Mouse (Mus musculus): Measurements from ENCODE around the gene Gm21830. TPM values are rescaled to one million over a fixed set of nuclear protein-coding genes. Genes with fewer than 3 reads are reported as not detected.
"Not testable (repeated sequence)": the region's sequence is repeated elsewhere in the genome, so short reads cannot be mapped to it uniquely, and the experiment has no call there.

The Gm21830 gene
- polyA plus RNA-seq, 1 experiment from 2014 or later: not detected

DNA sequence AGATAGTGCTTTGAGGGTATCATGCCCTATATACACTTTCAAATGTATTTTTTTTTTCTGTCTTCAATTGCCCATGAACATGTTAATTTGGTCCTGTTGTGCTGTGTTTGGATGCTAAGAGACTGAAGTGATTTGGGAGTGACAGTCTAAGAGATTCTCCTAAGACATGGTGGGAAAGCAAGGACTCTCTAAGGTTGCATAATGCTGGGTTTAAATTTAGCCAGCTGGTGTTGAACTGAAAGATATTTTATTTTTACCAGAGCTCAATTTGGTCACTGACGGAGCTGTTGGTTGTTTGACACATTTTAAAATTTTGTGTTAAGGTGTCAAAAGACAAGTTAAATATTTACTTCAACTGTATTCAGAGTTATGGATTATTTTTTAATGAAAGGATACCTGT lies 33.2 kb downstream of the Gm21830 start:
- H3K9me3 ChIP-seq (replicated peaks; ENCODE audit: control insufficient read depth, low read length): no peaks in the 10 kb centered on the region
- 92% methylated on average over 1 of the region's 1 CpGs for WGBS
- H3K27ac ChIP-seq (replicated peaks; ENCODE audit: low read depth, low read length): no peak overlapping the region
- DNase-seq (ENCODE audit: low spot score) (no peak), ATAC-seq (replicated peaks; ENCODE audit: insufficient number of reproducible peaks, low FRiP score, low TSS enrichment, low read depth) (no peak)
- no peak overlapping the region for H3K4me3 ChIP-seq (ENCODE audit: low read depth, low read length)
- H3K36me3 ChIP-seq (replicated peaks; ENCODE audit: control insufficient read depth, insufficient read depth, low read depth, low read length): no peaks in the 10 kb centered on the region
- H3K4me1 ChIP-seq (ENCODE audit: control insufficient read depth, insufficient read depth, low read length): no peaks in the 10 kb centered on the region
- no peak overlapping the region for H3K4me2 ChIP-seq (ENCODE audit: low read depth, low read length)
- no peaks in the 10 kb centered on the region for H3K27me3 ChIP-seq (ENCODE audit: control insufficient read depth, insufficient read depth, low read length)
- H3K9ac ChIP-seq (replicated peaks; ENCODE audit: low read length): no peak overlapping the region

DNA sequence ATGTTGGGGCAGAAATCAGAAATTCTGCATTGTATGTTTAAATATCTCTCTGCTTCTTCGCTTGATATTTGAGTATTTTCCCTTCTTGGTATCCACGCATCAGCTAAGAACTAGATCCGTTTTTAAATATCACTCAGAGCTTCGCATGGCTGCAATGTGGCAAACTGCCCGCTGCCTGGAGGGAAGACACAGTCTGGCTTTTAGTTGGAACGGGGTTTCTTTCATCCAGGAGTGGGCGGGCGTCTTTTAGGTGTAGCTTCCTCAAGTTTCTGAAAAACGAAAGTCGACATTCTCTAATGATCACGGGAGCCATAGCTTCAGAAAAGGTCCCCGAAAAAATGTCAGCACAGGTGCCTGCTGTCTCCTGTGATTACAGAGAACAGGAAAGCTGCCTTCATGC lies 33.7 kb downstream of the Gm21830 start:
- no peaks in the 10 kb centered on the region for H3K9me3 ChIP-seq (replicated peaks; ENCODE audit: control insufficient read depth, low read length)
- H3K4me2 ChIP-seq (ENCODE audit: low read depth, low read length): no peak overlapping the region
- H3K9ac ChIP-seq (replicated peaks; ENCODE audit: low read length): no peak overlapping the region
- ATAC-seq (replicated peaks; ENCODE audit: insufficient number of reproducible peaks, low FRiP score, low TSS enrichment, low read depth) (no peak), DNase-seq (ENCODE audit: low spot score) (no peak)
- no peaks in the 10 kb centered on the region for H3K36me3 ChIP-seq (replicated peaks; ENCODE audit: control insufficient read depth, insufficient read depth, low read depth, low read length)
- no peaks in the 10 kb centered on the region for H3K27me3 ChIP-seq (ENCODE audit: control insufficient read depth, insufficient read depth, low read length)
- 68% methylated on average over 12 of the region's 12 CpGs for WGBS
- H3K4me1 ChIP-seq (ENCODE audit: control insufficient read depth, insufficient read depth, low read length): no peaks in the 10 kb centered on the region
- H3K4me3 ChIP-seq (ENCODE audit: low read depth, low read length): no peak overlapping the region
- H3K27ac ChIP-seq (replicated peaks; ENCODE audit: low read depth, low read length): no peak overlapping the region

DNA sequence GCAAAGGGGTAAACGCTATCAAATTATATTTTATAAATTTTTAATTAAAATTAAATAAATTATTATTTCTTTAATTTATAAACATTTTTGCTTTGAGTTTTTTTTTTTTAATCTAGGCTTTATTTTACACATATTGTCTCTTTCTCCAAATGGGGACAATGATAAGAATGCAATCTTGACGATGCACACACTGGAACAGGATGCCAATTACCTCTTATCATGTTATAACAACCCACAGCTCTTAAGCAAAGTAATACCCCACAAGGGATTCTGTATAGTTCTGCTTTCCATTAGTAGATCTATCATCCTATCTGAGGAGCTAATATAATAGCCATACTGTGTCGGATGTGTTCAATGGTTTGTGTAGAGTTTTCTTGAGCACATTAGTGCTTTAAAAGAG lies 47.3 kb downstream of the Gm21830 start:
- Histone ChIP-seq H3K4me1 (ENCODE audit: control insufficient read depth, insufficient read depth, low read length) (no peaks in the 10 kb centered on the region), H3K4me2 (ENCODE audit: low read depth, low read length) (no peak overlapping the region), H3K36me3 (replicated peaks; ENCODE audit: control insufficient read depth, insufficient read depth, low read depth, low read length) (no peaks in the 10 kb centered on the region), H3K9me3 (replicated peaks; ENCODE audit: control insufficient read depth, low read length) (no peaks in the 10 kb centered on the region), H3K9ac (replicated peaks; ENCODE audit: low read length) (no peak overlapping the region), H3K4me3 (ENCODE audit: low read depth, low read length) (no peak overlapping the region), H3K27me3 (ENCODE audit: control insufficient read depth, insufficient read depth, low read length) (no peaks in the 10 kb centered on the region), H3K27ac (replicated peaks; ENCODE audit: low read depth, low read length) (no peak overlapping the region)
- ATAC-seq (replicated peaks; ENCODE audit: insufficient number of reproducible peaks, low FRiP score, low TSS enrichment, low read depth): no peak
- no peak for DNase-seq (ENCODE audit: low spot score)
- WGBS: 61% methylated on average over 3 of the region's 3 CpGs

- WGBS: 89% methylated on average over 7 of the region's 7 CpGs
- ATAC-seq (replicated peaks; ENCODE audit: insufficient number of reproducible peaks, low FRiP score, low TSS enrichment, low read depth): no peak
- no peak overlapping the region for H3K9ac ChIP-seq (replicated peaks; ENCODE audit: low read length)
- H3K27me3 ChIP-seq (ENCODE audit: control insufficient read depth, insufficient read depth, low read length): no peaks in the 10 kb centered on the region
- no peaks in the 10 kb centered on the region for H3K4me1 ChIP-seq (ENCODE audit: control insufficient read depth, insufficient read depth, low read length)
- H3K27ac ChIP-seq (replicated peaks; ENCODE audit: low read depth, low read length): no peak overlapping the region
- H3K36me3 ChIP-seq (replicated peaks; ENCODE audit: control insufficient read depth, insufficient read depth, low read depth, low read length): no peaks in the 10 kb centered on the region
- H3K4me2 ChIP-seq (ENCODE audit: low read depth, low read length): no peak overlapping the region
- no peak overlapping the region for H3K4me3 ChIP-seq (ENCODE audit: low read depth, low read length)
- no peaks in the 10 kb centered on the region for H3K9me3 ChIP-seq (replicated peaks; ENCODE audit: control insufficient read depth, low read length)
- no peak for DNase-seq (ENCODE audit: low spot score)
Measured at GRCm38 (mm10) chr2:67467036-67467435, 53.5 kb downstream of the Gm21830 start.

GRCm38 (mm10) chr2:67470030-67470429 lies 56.5 kb downstream of the Gm21830 start:
- not testable (repeated sequence) for H3K4me3 ChIP-seq (ENCODE audit: low read depth, low read length); H3K27ac ChIP-seq (replicated peaks; ENCODE audit: low read depth, low read length); H3K4me1 ChIP-seq (ENCODE audit: control insufficient read depth, insufficient read depth, low read length); H3K4me2 ChIP-seq (ENCODE audit: low read depth, low read length); H3K36me3 ChIP-seq (replicated peaks; ENCODE audit: control insufficient read depth, insufficient read depth, low read depth, low read length); H3K9ac ChIP-seq (replicated peaks; ENCODE audit: low read length); H3K9me3 ChIP-seq (replicated peaks; ENCODE audit: control insufficient read depth, low read length); DNase-seq (ENCODE audit: low spot score); ATAC-seq (replicated peaks; ENCODE audit: insufficient number of reproducible peaks, low FRiP score, low TSS enrichment, low read depth); H3K27me3 ChIP-seq (ENCODE audit: control insufficient read depth, insufficient read depth, low read length)
- 77% methylated on average over 4 of the region's 5 CpGs for WGBS

GRCm38 (mm10) chr2:67477753-67478152 lies 64.2 kb downstream of the Gm21830 start:
- 18% methylated on average over 6 of the region's 6 CpGs for WGBS
- H3K4me1 ChIP-seq (ENCODE audit: control insufficient read depth, insufficient read depth, low read length): no peaks in the 10 kb centered on the region
- ATAC-seq (replicated peaks; ENCODE audit: insufficient number of reproducible peaks, low FRiP score, low TSS enrichment, low read depth): no peak

DNA sequence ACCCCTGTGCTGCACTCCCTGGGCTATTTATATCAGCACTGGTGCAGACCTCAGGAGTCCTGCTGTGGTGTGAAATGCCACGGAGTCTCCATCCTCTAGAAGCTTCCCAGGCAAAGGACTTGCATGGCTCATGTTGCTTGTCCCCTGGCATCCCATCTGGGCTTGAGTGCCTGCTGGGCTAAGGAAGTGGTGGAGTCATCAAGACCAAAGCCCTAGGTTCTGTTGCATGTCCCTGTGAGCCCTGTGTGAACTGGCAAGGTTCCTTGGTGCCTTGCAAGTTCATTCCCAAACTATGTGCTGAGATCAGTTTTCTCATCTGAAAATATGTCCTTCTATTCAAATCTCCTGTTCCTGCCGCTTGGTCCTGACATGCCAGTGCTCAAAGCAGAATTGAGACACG lies 67.5 kb downstream of the Gm21830 start:
- Histone ChIP-seq H3K4me1 (ENCODE audit: control insufficient read depth, insufficient read depth, low read length) (no peaks in the 10 kb centered on the region), H3K9ac (replicated peaks; ENCODE audit: low read length) (no peak overlapping the region), H3K36me3 (replicated peaks; ENCODE audit: control insufficient read depth, insufficient read depth, low read depth, low read length) (no peaks in the 10 kb centered on the region), H3K4me3 (ENCODE audit: low read depth, low read length) (no peak overlapping the region), H3K4me2 (ENCODE audit: low read depth, low read length) (no peak overlapping the region), H3K27ac (replicated peaks; ENCODE audit: low read depth, low read length) (no peak overlapping the region), H3K27me3 (ENCODE audit: control insufficient read depth, insufficient read depth, low read length) (no peaks in the 10 kb centered on the region), H3K9me3 (replicated peaks; ENCODE audit: control insufficient read depth, low read length) (no peaks in the 10 kb centered on the region)
- ATAC-seq (replicated peaks; ENCODE audit: insufficient number of reproducible peaks, low FRiP score, low TSS enrichment, low read depth) (no peak), DNase-seq (ENCODE audit: low spot score) (no peak)
- 70% methylated on average over 3 of the region's 3 CpGs for WGBS

More at GRCm38 (mm10) chr2:67477753-67478152, 64.2 kb downstream of the Gm21830 start:
- no peak overlapping the region for H3K27ac ChIP-seq (replicated peaks; ENCODE audit: low read depth, low read length)
- no peaks in the 10 kb centered on the region for H3K9me3 ChIP-seq (replicated peaks; ENCODE audit: control insufficient read depth, low read length)
- H3K4me3 ChIP-seq (ENCODE audit: low read depth, low read length): no peak overlapping the region
- H3K36me3 ChIP-seq (replicated peaks; ENCODE audit: control insufficient read depth, insufficient read depth, low read depth, low read length): no peaks in the 10 kb centered on the region
- DNase-seq (ENCODE audit: low spot score): peak; percentile 83
- no peak overlapping the region for H3K4me2 ChIP-seq (ENCODE audit: low read depth, low read length)
- no peak overlapping the region for H3K9ac ChIP-seq (replicated peaks; ENCODE audit: low read length)
- H3K27me3 ChIP-seq (ENCODE audit: control insufficient read depth, insufficient read depth, low read length): no peaks in the 10 kb centered on the region

Data from embryonic facial prominence, embryonic 11.5 days (tissue).